ENCODE assay signal across 11 mouse cellular contexts in the genomic region with DNA sequence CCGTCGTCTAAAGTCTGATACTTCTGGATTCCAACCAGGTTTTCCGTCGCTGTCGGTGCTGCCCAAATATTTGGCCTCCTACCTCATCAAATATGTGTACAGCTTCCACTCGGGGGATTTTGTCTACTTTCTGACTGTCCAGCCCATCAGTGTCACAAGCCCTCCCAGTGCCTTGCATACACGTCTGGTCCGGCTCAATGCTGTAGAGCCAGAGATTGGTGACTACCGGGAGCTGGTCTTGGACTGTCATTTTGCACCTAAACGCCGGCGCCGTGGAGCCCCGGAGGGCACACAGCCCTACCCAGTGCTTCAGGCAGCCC. TPM values are rescaled to one million over a fixed set of nuclear protein-coding genes. Genes with fewer than 3 reads are reported as not detected.
DNase-seq lines count a peak whose midpoint lies in the region; ATAC-seq lines count a peak whose summit lies in the region.
"Had no signal": no experiment of that assay in that cellular context is flagged by ENCODE, and none has a peak within 500 bp of the region (broad histone marks: within the 10 kb centered on the region; RNA-seq: fewer than 3 reads in every experiment).

No protein-coding gene starts in this region.

- H3K4me3 ChIP-seq in liver, embryonic 11.5 days (ENCODE audit: low read depth, low read length): no peak overlapping the region
- H3K4me3 ChIP-seq in liver, embryonic 12.5 days: no peak overlapping the region
- H3K4me3 ChIP-seq in embryonic facial prominence, embryonic 13.5 days: peak overlapping the region; percentile 45
- peak overlapping the region; percentile 51 for H3K4me3 ChIP-seq in limb, embryonic 15.5 days

- peak; percentile 23 for DNase-seq in adrenal gland, postnatal 10 days
- no peak for DNase-seq in adrenal gland, adult 8-10 months
- DNase-seq in liver, embryonic 11.5 days (ENCODE audit: low spot score): no peak
- DNase-seq in left cerebral cortex, postnatal 10 days (ENCODE audit: extremely low spot score in 1 of 2, low spot score in 2 of 2): no peak
- DNase-seq: cerebellum, postnatal 25 days had no signal

- H3K9me3 ChIP-seq in liver, embryonic 11.5 days (ENCODE audit: control insufficient read depth, low read length): no peaks in the 10 kb centered on the region
- H3K9me3 ChIP-seq in liver, embryonic 12.5 days (replicated peaks): no peaks in the 10 kb centered on the region
- no peaks in the 10 kb centered on the region for H3K9me3 ChIP-seq in embryonic facial prominence, embryonic 13.5 days
- no peaks in the 10 kb centered on the region for H3K9me3 ChIP-seq in limb, embryonic 15.5 days

- intact Hi-C loops in left cerebral cortex, postnatal 10 days (cut with DNase I): no loop called here

- H3K36me3 ChIP-seq in liver, embryonic 11.5 days (ENCODE audit: control insufficient read depth, insufficient read depth, low read length): no peaks in the 10 kb centered on the region
- H3K36me3 ChIP-seq in liver, embryonic 12.5 days: no peaks in the 10 kb centered on the region
- peaks cover 8% of the 10 kb centered on the region for H3K36me3 ChIP-seq in embryonic facial prominence, embryonic 13.5 days
- H3K36me3 ChIP-seq in limb, embryonic 15.5 days: peaks cover 3% of the 10 kb centered on the region; the same call in 1 of the 2 replicates

- H3K4me1 ChIP-seq in liver, embryonic 11.5 days (replicated peaks; ENCODE audit: control insufficient read depth, insufficient read depth, low read length): peaks cover 24% of the 10 kb centered on the region
- H3K4me1 ChIP-seq in liver, embryonic 12.5 days: peaks cover 40% of the 10 kb centered on the region
- peaks cover 43% of the 10 kb centered on the region for H3K4me1 ChIP-seq in embryonic facial prominence, embryonic 13.5 days
- peaks cover 57% of the 10 kb centered on the region for H3K4me1 ChIP-seq in limb, embryonic 15.5 days

- H3K9ac ChIP-seq in liver, embryonic 11.5 days (ENCODE audit: low read depth, low read length): no peak overlapping the region
- no peak overlapping the region for H3K9ac ChIP-seq in liver, embryonic 12.5 days
- peak overlapping the region; percentile 64; the same call in 1 of the 2 replicates for H3K9ac ChIP-seq in embryonic facial prominence, embryonic 13.5 days
- H3K9ac ChIP-seq in limb, embryonic 15.5 days: no peak overlapping the region

- peak overlapping the region; percentile 15 for H3K4me2 ChIP-seq in liver, embryonic 11.5 days
- H3K4me2 ChIP-seq in liver, embryonic 12.5 days: no peak overlapping the region; the same call in 1 of the 2 replicates
- peak overlapping the region; percentile 70 for H3K4me2 ChIP-seq in embryonic facial prominence, embryonic 13.5 days
- peak overlapping the region; percentile 79 for H3K4me2 ChIP-seq in limb, embryonic 15.5 days

- no peak overlapping the region for H3K27ac ChIP-seq in liver, embryonic 11.5 days (ENCODE audit: low read depth, low read length)
- no peak overlapping the region for H3K27ac ChIP-seq in liver, embryonic 12.5 days
- H3K27ac ChIP-seq in embryonic facial prominence, embryonic 13.5 days: peak overlapping the region; percentile 3; the same call in 1 of the 2 replicates
- H3K27ac ChIP-seq in limb, embryonic 15.5 days: no peak overlapping the region

- 0 out of 2 replicates have a peak, but pooled peaks cover 2% of the 10 kb centered on the region for H3K27me3 ChIP-seq in liver, embryonic 11.5 days (replicated peaks; ENCODE audit: control insufficient read depth, insufficient read depth, low read length)
- H3K27me3 ChIP-seq in liver, embryonic 12.5 days (replicated peaks): peaks cover 24% of the 10 kb centered on the region
- H3K27me3 ChIP-seq in embryonic facial prominence, embryonic 13.5 days: no peaks in the 10 kb centered on the region
- no peaks in the 10 kb centered on the region; the same call in 1 of the 2 replicates for H3K27me3 ChIP-seq in limb, embryonic 15.5 days

- WGBS in liver, embryonic 11.5 days: 78% methylated on average over 14 of the region's 14 CpGs
- 80% methylated on average over 14 of the region's 14 CpGs for whole genome bisulfite sequencing in liver, embryonic 12.5 days (ENCODE audit: insufficient replicate concordance)
- 79% methylated on average over 14 of the region's 14 CpGs for WGBS in embryonic facial prominence, embryonic 13.5 days
- WGBS in limb, embryonic 15.5 days: 75% methylated on average over 14 of the region's 14 CpGs

- no peak for ATAC-seq in liver, embryonic 11.5 days (replicated peaks; ENCODE audit: low FRiP score)
- ATAC-seq in liver, embryonic 12.5 days: no peak
- ATAC-seq in embryonic facial prominence, embryonic 13.5 days (ENCODE audit: insufficient number of reproducible peaks, insufficient read depth, low FRiP score, low TSS enrichment, low read depth): no peak
- no peak for ATAC-seq in limb, embryonic 15.5 days (ENCODE audit: insufficient number of reproducible peaks, low FRiP score, low TSS enrichment, low read depth)
- no peak for ATAC-seq in megakaryocyte, adult 5-6 weeks (ENCODE audit: poor library complexity, severe bottlenecking)

RNA-seq across cellular contexts. Expression of gene Mst1r, which starts 1.1 kb away (rescaled TPM):
- total RNA-seq in adrenal gland, postnatal 10 days (2021): 1 to 10 TPM; 5.6 to 8.5 TPM
- total RNA-seq in adrenal gland, adult 8-10 months (2022): 10 to 100 TPM; 10.3 to 28.6 (median 17.9) TPM
- polyA plus RNA-seq in liver, embryonic 11.5 days (2014; fragmentation: Nextera tagmentation; extraction: Ambion mirVana): 1.3 and 1.5 TPM in 2 replicates
- polyA plus RNA-seq in liver, embryonic 12.5 days (2016; fragmentation: Nextera tagmentation; extraction: Ambion mirVana): 0.57 and 0.92 TPM in 2 replicates
- 5.1 and 6.3 TPM in 2 replicates for polyA plus RNA-seq in embryonic facial prominence, embryonic 13.5 days (2015; fragmentation: Nextera tagmentation; extraction: Ambion mirVana)
- polyA plus RNA-seq in limb, embryonic 15.5 days (2015; fragmentation: Nextera tagmentation; extraction: Ambion mirVana): 7.0 and 10.3 TPM in 2 replicates
- 0.52 and 0.94 TPM in 2 replicates for total RNA-seq in megakaryocyte, adult 5-6 weeks (2015)
- total RNA-seq in megakaryocyte, adult 5-6 weeks (2017): 2.2 and 2.3 TPM in 2 replicates
- total RNA-seq in left cerebral cortex, postnatal 10 days (2021): 1 to 10 TPM; 1.8 to 2.4 TPM

RNA-seq across cellular contexts. Expression of gene Mon1a, which starts 19.8 kb away (rescaled TPM):
- 10 to 100 TPM; 11.1 to 13.1 TPM for total RNA-seq in adrenal gland, postnatal 10 days (2021)
- total RNA-seq in adrenal gland, adult 8-10 months (2022): 10 to 100 TPM; 19.5 to 22.1 (median 20.1) TPM
- 8.9 and 11.0 TPM in 2 replicates for polyA plus RNA-seq in liver, embryonic 11.5 days (2014; fragmentation: Nextera tagmentation; extraction: Ambion mirVana)
- polyA plus RNA-seq in liver, embryonic 12.5 days (2016; fragmentation: Nextera tagmentation; extraction: Ambion mirVana): 5.7 and 7.4 TPM in 2 replicates
- 14.7 and 14.9 TPM in 2 replicates for polyA plus RNA-seq in embryonic facial prominence, embryonic 13.5 days (2015; fragmentation: Nextera tagmentation; extraction: Ambion mirVana)
- 15.9 and 16.9 TPM in 2 replicates for polyA plus RNA-seq in limb, embryonic 15.5 days (2015; fragmentation: Nextera tagmentation; extraction: Ambion mirVana)
- total RNA-seq in megakaryocyte, adult 5-6 weeks (2015): 6.2 and 7.6 TPM in 2 replicates
- total RNA-seq in megakaryocyte, adult 5-6 weeks (2017): 16.6 and 17.7 TPM in 2 replicates
- total RNA-seq in left cerebral cortex, postnatal 10 days (2021): 10 to 100 TPM; 14.0 to 15.0 TPM

RNA-seq across cellular contexts. Expression of gene Actl11, which starts 20.5 kb away (rescaled TPM):
- total RNA-seq in adrenal gland, postnatal 10 days (2021): not detected
- not detected for total RNA-seq in adrenal gland, adult 8-10 months (2022)
- polyA plus RNA-seq in liver, embryonic 11.5 days (2014; fragmentation: Nextera tagmentation; extraction: Ambion mirVana): not detected in 2 replicates
- polyA plus RNA-seq in liver, embryonic 12.5 days (2016; fragmentation: Nextera tagmentation; extraction: Ambion mirVana): not detected in 2 replicates
- polyA plus RNA-seq in embryonic facial prominence, embryonic 13.5 days (2015; fragmentation: Nextera tagmentation; extraction: Ambion mirVana): not detected in 2 replicates
- polyA plus RNA-seq in limb, embryonic 15.5 days (2015; fragmentation: Nextera tagmentation; extraction: Ambion mirVana): not detected in 2 replicates
- not detected in 2 replicates for total RNA-seq in megakaryocyte, adult 5-6 weeks (2015)
- not detected in 2 replicates for total RNA-seq in megakaryocyte, adult 5-6 weeks (2017)
- total RNA-seq in left cerebral cortex, postnatal 10 days (2021): not detected
- total RNA-seq: heart, postnatal 14 days had no signal
- polyA plus RNA-seq: forebrain, embryonic 11.5 days had no signal

RNA-seq across cellular contexts. Expression of gene Camkv, which starts 27.7 kb away (rescaled TPM):
- total RNA-seq in adrenal gland, postnatal 10 days (2021): 1 to 10 TPM; 1.6 to 2.7 TPM
- total RNA-seq in adrenal gland, adult 8-10 months (2022): 10 to 100 TPM in 2 of 4 experiments, 1 to 10 TPM in 2; 6.4 to 11.1 (median 9.7) TPM
- polyA plus RNA-seq in liver, embryonic 11.5 days (2014; fragmentation: Nextera tagmentation; extraction: Ambion mirVana): 0.56 and 0.88 TPM in 2 replicates
- polyA plus RNA-seq in liver, embryonic 12.5 days (2016; fragmentation: Nextera tagmentation; extraction: Ambion mirVana): 0.53 and 0.54 TPM in 2 replicates
- polyA plus RNA-seq in embryonic facial prominence, embryonic 13.5 days (2015; fragmentation: Nextera tagmentation; extraction: Ambion mirVana): 9.1 and 9.7 TPM in 2 replicates
- polyA plus RNA-seq in limb, embryonic 15.5 days (2015; fragmentation: Nextera tagmentation; extraction: Ambion mirVana): 5.8 and 6.7 TPM in 2 replicates
- total RNA-seq in megakaryocyte, adult 5-6 weeks (2015): not detected in 2 replicates
- total RNA-seq in megakaryocyte, adult 5-6 weeks (2017): 0.04 TPM in 1 of 2 replicates, not detected in the other
- total RNA-seq in left cerebral cortex, postnatal 10 days (2021): 100 to 1,000 TPM; 434 to 435 TPM

RNA-seq across cellular contexts. Expression of gene Rbm6, which starts 34.7 kb away (rescaled TPM):
- total RNA-seq in adrenal gland, postnatal 10 days (2021): 10 to 100 TPM; 35.9 to 56.7 TPM
- total RNA-seq in adrenal gland, adult 8-10 months (2022): 10 to 100 TPM; 51.7 to 91.6 (median 58.9) TPM
- polyA plus RNA-seq in liver, embryonic 11.5 days (2014; fragmentation: Nextera tagmentation; extraction: Ambion mirVana): 60.0 and 60.9 TPM in 2 replicates
- 45.7 and 49.2 TPM in 2 replicates for polyA plus RNA-seq in liver, embryonic 12.5 days (2016; fragmentation: Nextera tagmentation; extraction: Ambion mirVana)
- 102 and 108 TPM in 2 replicates for polyA plus RNA-seq in embryonic facial prominence, embryonic 13.5 days (2015; fragmentation: Nextera tagmentation; extraction: Ambion mirVana)
- polyA plus RNA-seq in limb, embryonic 15.5 days (2015; fragmentation: Nextera tagmentation; extraction: Ambion mirVana): 71.7 and 72.2 TPM in 2 replicates
- total RNA-seq in megakaryocyte, adult 5-6 weeks (2015): 42.2 and 55.9 TPM in 2 replicates
- 117 and 119 TPM in 2 replicates for total RNA-seq in megakaryocyte, adult 5-6 weeks (2017)
- total RNA-seq in left cerebral cortex, postnatal 10 days (2021): 10 to 100 TPM; 57.0 to 60.5 TPM

Comparison
In these comparisons a context has a peak if more than half of its experiments do, and no peak if none do; other contexts are left out.
1. H3K4me3 ChIP-seq: peak in embryonic facial prominence, embryonic 13.5 days (single experiment) and limb, embryonic 15.5 days (single experiment); none in liver, embryonic 11.5 days (single experiment) and liver, embryonic 12.5 days (single experiment).